Mouse (Mus musculus) cerebellum, adult 2 months (tissue): ENCODE data around the gene Acer2.

Source experiments
- CTCF ChIP-seq: fragments of 200-500 bp; IDR thresholded peaks from 2 replicates; pipeline ENCODE4 v1.5.1; 2011; ENCODE audit warnings: low read depth, mild to moderate bottlenecking, control low read depth, low read length, moderate library complexity, borderline replicate concordance; ENCODE audit not compliant: insufficient read depth
- POLR2A ChIP-seq: fragments of 200-500 bp; IDR thresholded peaks from 2 replicates; pipeline ENCODE4 v1.6.1; 2011; ENCODE audit warnings: low read length, control low read depth, borderline replicate concordance; ENCODE audit not compliant: insufficient read depth

DNA sequence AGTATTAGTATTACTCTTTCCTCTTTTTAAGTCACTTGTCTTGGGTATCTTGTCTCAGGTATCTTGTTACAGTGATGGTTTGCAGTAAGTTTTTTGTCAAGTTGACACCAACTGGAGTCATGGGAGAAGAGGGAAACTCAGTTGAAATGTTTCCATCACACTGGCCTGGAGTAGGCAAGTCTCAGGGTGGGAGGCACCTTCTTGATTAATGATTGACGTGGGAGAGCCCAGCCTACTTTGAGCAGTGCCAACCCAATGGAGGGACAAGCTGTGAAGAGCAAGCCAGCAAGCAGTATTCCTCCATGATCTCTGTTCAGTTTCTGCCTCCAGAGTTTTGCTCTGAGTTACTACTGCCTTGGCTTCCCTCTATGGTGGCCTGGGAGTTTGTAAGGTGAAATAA, 31.7 kb downstream of the Acer2 start:
- no peak for TF ChIP-seq POLR2A
- no peak for TF ChIP-seq CTCF
